Mouse (Mus musculus): ENCODE measurements around the gene Pum2. TPM values are rescaled to one million over a fixed set of nuclear protein-coding genes. Genes with fewer than 3 reads are reported as not detected.

Pum2 gene
- 9.9 and 12.4 TPM in 2 replicates for polyA plus RNA-seq (2012; rRNA removed)

GRCm38 (mm10) chr12:8673974-8674306 lies at the start of gene Pum2:
Gene Pum2 (plus strand): TSS chr12:8674134.

GRCm38 (mm10) chr12:8770946-8771843 lies 97.3 kb downstream of the Pum2 start, which contains the start of gene Sdc1:
Gene Sdc1 (plus strand): TSS chr12:8771323.

Other genes with a start within 250 kb of the Pum2 start
- gene Rhob, start 174.1 kb upstream of the Pum2 start, polyA plus RNA-seq (2012; rRNA removed) = 71.4 and 110 TPM in 2 replicates
- 0.08 TPM in 1 of 2 replicates, not detected in the other for gene Slc7a15, start 75.1 kb upstream of the Pum2 start, polyA plus RNA-seq (2012; rRNA removed)
- 83.5 and 107 TPM in 2 replicates for gene Sdc1, start 97.2 kb downstream of the Pum2 start, polyA plus RNA-seq (2012; rRNA removed)
- 51.6 and 63.2 TPM in 2 replicates for gene Laptm4a, start 247.5 kb downstream of the Pum2 start, polyA plus RNA-seq (2012; rRNA removed)

All from stomach, adult 2 months (tissue).